Mouse (Mus musculus) myocyte (in vitro differentiated cells): ENCODE data around the gene Acoxl. TPM values are rescaled to one million over a fixed set of nuclear protein-coding genes. Genes with fewer than 3 reads are reported as not detected.

Source experiments
- H3K27me3 ChIP-seq: one replicate; pipeline ENCODE4 v1.6.1; 2011; ENCODE audit not compliant: control insufficient read depth, insufficient read depth, insufficient read length
- H3K36me3 ChIP-seq: one replicate; pipeline ENCODE4 v1.6.1; 2011; ENCODE audit not compliant: control insufficient read depth, insufficient read depth
- H3K4me2 ChIP-seq: one replicate; pipeline ENCODE4 v1.6.1; 2011; ENCODE audit warnings: low read depth, control low read depth
- H3K4me3 ChIP-seq: one replicate; pipeline ENCODE4 v1.5.1; 2011; ENCODE audit warnings: mild to moderate bottlenecking, control low read depth, moderate library complexity
- H3K79me2 ChIP-seq: one replicate; pipeline ENCODE4 v1.6.1; 2011; ENCODE audit not compliant: control insufficient read depth, insufficient read depth
- H3ac ChIP-seq: one replicate; pipeline ENCODE4 v1.6.1; 2011; ENCODE audit not compliant: control insufficient read depth, insufficient read length
- CEBPB ChIP-seq: IDR thresholded peaks from 2 replicates; pipeline ENCODE4 v1.6.1; 2011; ENCODE audit warnings: mild to moderate bottlenecking, moderate library complexity; ENCODE audit not compliant: poor library complexity, insufficient read depth, severe bottlenecking
- E2F4 ChIP-seq: IDR thresholded peaks from one replicate; pipeline ENCODE4 v1.6.1; 2011; ENCODE audit warnings: mild to moderate bottlenecking, control low read depth, moderate library complexity; ENCODE audit not compliant: insufficient read depth
- MAX ChIP-seq: IDR thresholded peaks from one replicate; pipeline ENCODE4 v1.6.1; 2011; ENCODE audit warnings: low read depth, mild to moderate bottlenecking, control low read depth
- MYOD1 ChIP-seq, 3 experiments: IDR thresholded peaks; one replicate each; pipeline ENCODE4 v1.6.1; 2011; ENCODE audit warnings: control low read depth in 2 of 3, low read depth in 2 of 3, mild to moderate bottlenecking in 2 of 3, moderate library complexity in 1 of 3; ENCODE audit not compliant: insufficient read length in 2 of 3, control insufficient read depth in 1 of 3
- MYOG ChIP-seq, 3 experiments: IDR thresholded peaks; one replicate each; pipeline ENCODE4 v1.6.1; 2011; ENCODE audit warnings: control low read depth in 2 of 3, low read depth in 2 of 3, mild to moderate bottlenecking in 2 of 3; ENCODE audit not compliant: insufficient read length in 2 of 3, control insufficient read depth in 1 of 3, insufficient read depth in 1 of 3
- POLR2A ChIP-seq: IDR thresholded peaks from one replicate; pipeline ENCODE4 v1.6.1; 2011; ENCODE audit warnings: low read depth, mild to moderate bottlenecking, control low read depth, moderate library complexity; ENCODE audit not compliant: insufficient read length
- POLR2AphosphoS2 ChIP-seq: IDR thresholded peaks from one replicate; pipeline ENCODE4 v1.6.1; 2011; ENCODE audit warnings: low read depth, control low read depth; ENCODE audit not compliant: insufficient read length
- REST ChIP-seq: IDR thresholded peaks from one replicate; pipeline ENCODE4 v1.6.1; 2011; ENCODE audit warnings: mild to moderate bottlenecking, control low read depth, moderate library complexity; ENCODE audit not compliant: insufficient read depth, insufficient read length
- SRF ChIP-seq: IDR thresholded peaks from one replicate; pipeline ENCODE4 v1.6.1; 2011; ENCODE audit warnings: low read depth; ENCODE audit not compliant: control insufficient read depth, insufficient read length
- TCF12 ChIP-seq: IDR thresholded peaks from one replicate; pipeline ENCODE4 v1.6.1; 2011; ENCODE audit warnings: mild to moderate bottlenecking, control low read depth; ENCODE audit not compliant: poor library complexity, insufficient read depth, severe bottlenecking
- TCF3 ChIP-seq: IDR thresholded peaks from one replicate; pipeline ENCODE4 v1.6.1; 2011; ENCODE audit warnings: low read depth, control low read depth; ENCODE audit not compliant: insufficient read length
- USF1 ChIP-seq: IDR thresholded peaks from one replicate; pipeline ENCODE4 v1.6.1; 2011; ENCODE audit warnings: low read depth, mild to moderate bottlenecking, control low read depth, moderate library complexity
- polyA plus RNA-seq: library from polyadenylated mRNA; unstranded; fragments of >200 nt; fragmentation: generic; extraction: Trizol; gene quantifications from one replicate; pipeline ENCODE4 v1.2.1, GENCODE M21; 2012; ENCODE audit warnings: missing spikeins

Acoxl gene
- polyA plus RNA-seq, 1 experiment: 0.01 TPM

DNA sequence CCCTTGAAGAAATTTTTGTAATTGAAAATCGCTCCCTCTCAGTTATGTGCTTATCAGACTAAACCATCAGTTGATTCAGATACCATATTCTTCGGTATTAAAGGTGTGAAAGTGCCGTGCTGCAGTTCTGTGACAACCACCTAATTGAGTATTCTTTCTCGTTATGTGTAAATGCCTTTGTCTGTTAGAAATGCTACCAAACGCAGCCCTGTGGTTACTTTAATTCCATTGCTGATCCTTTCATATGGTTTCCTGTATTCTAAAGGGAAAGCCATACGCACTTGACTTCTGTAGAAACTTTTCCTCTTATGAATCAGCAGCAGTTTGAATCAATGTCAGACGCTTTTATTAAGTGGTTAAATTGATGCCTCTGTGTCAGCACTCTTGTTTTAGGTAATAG lies 278.9 kb downstream of the Acoxl start:
- H3K36me3 ChIP-seq: no peaks in the 10 kb centered on the region
- no peak for TF ChIP-seq CEBPB
- no peak for TF ChIP-seq POLR2A
- TF ChIP-seq MYOD1 (IDR thresholded peaks at IDR 0.05; ENCODE audit: control insufficient read depth in 1 of 3, insufficient read length in 2 of 3, low read depth in 2 of 3): no peak
- TF ChIP-seq MYOG (IDR thresholded peaks at IDR 0.05; ENCODE audit: control insufficient read depth in 1 of 3, insufficient read depth in 1 of 3, insufficient read length in 2 of 3, low read depth in 2 of 3): no peak
- no peak for TF ChIP-seq POLR2AphosphoS2
- no peak for TF ChIP-seq TCF12
- no peaks in the 10 kb centered on the region for H3K79me2 ChIP-seq
- H3K4me2 ChIP-seq: no peak overlapping the region
- no peak overlapping the region for H3ac ChIP-seq
- H3K4me3 ChIP-seq: no peak overlapping the region
- no peaks in the 10 kb centered on the region for H3K27me3 ChIP-seq

DNA sequence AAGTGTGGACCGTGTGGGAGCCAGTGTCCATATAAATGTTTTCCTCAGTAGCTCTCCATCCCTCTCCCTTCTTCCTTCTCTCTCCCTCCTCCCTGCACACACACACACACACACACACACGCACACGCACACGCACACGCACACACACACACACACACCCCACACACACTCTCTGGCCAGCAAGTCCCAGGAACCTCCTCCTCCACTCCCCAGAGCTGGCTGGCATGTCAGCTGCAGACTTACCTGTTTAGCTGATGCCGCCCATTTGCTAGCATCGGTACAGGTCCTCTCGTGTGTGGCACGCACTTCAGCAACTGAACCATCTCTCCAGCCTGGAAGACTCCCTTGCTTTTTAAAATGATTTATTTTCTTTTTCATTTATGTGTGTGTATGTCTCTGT lies 280.3 kb downstream of the Acoxl start:
- no peak overlapping the region for H3K4me3 ChIP-seq
- TF ChIP-seq CEBPB: no peak
- no peak for TF ChIP-seq MYOG (IDR thresholded peaks at IDR 0.05; ENCODE audit: control insufficient read depth in 1 of 3, insufficient read depth in 1 of 3, insufficient read length in 2 of 3, low read depth in 2 of 3)
- TF ChIP-seq TCF12: no peak
- no peak for TF ChIP-seq POLR2AphosphoS2
- TF ChIP-seq MYOD1 (IDR thresholded peaks at IDR 0.05; ENCODE audit: control insufficient read depth in 1 of 3, insufficient read length in 2 of 3, low read depth in 2 of 3): no peak
- no peak for TF ChIP-seq REST
- TF ChIP-seq POLR2A: no peak
- no peak for TF ChIP-seq MAX
- no peak for TF ChIP-seq USF1
- no peak for TF ChIP-seq TCF3
- no peak for TF ChIP-seq E2F4
- no peak for TF ChIP-seq SRF

DNA sequence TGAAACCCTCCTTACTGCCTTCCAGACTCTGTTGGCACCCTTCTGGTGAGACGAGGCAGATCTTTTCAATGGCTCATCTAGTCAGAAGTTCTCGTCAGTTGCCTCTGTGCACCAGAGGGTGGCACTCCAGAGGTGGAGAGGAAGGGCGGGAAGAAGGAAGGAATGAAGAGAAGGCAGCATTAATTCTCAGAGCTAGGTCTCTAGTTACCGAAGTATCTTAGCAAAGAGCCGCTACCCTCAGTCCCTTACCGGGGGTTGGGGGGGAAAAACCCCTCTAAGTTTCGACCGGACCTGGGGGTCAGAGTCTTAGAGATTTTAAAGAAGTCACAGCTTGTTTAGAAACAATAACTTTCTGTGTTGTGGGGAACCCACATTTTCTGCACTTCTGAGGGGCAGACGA lies 283.8 kb downstream of the Acoxl start:
- H3K4me3 ChIP-seq: no peak overlapping the region
- H3ac ChIP-seq: no peak overlapping the region
- no peak for TF ChIP-seq TCF12
- TF ChIP-seq MYOG (IDR thresholded peaks at IDR 0.05; ENCODE audit: control insufficient read depth in 1 of 3, insufficient read depth in 1 of 3, insufficient read length in 2 of 3, low read depth in 2 of 3): no peak
- TF ChIP-seq MYOD1 (IDR thresholded peaks at IDR 0.05; ENCODE audit: control insufficient read depth in 1 of 3, insufficient read length in 2 of 3, low read depth in 2 of 3): no peak
- no peak for TF ChIP-seq REST
- no peak for TF ChIP-seq USF1
- no peak for TF ChIP-seq TCF3
- no peak for TF ChIP-seq POLR2AphosphoS2
- TF ChIP-seq SRF: no peak
- TF ChIP-seq E2F4: no peak
- TF ChIP-seq CEBPB: no peak

More for the DNA sequence above, 280.3 kb downstream of the Acoxl start:
- Histone ChIP-seq H3K27me3 (no peaks in the 10 kb centered on the region), H3K4me2 (no peak overlapping the region), H3K36me3 (no peaks in the 10 kb centered on the region), H3K79me2 (no peaks in the 10 kb centered on the region), H3ac (no peak overlapping the region)

DNA sequence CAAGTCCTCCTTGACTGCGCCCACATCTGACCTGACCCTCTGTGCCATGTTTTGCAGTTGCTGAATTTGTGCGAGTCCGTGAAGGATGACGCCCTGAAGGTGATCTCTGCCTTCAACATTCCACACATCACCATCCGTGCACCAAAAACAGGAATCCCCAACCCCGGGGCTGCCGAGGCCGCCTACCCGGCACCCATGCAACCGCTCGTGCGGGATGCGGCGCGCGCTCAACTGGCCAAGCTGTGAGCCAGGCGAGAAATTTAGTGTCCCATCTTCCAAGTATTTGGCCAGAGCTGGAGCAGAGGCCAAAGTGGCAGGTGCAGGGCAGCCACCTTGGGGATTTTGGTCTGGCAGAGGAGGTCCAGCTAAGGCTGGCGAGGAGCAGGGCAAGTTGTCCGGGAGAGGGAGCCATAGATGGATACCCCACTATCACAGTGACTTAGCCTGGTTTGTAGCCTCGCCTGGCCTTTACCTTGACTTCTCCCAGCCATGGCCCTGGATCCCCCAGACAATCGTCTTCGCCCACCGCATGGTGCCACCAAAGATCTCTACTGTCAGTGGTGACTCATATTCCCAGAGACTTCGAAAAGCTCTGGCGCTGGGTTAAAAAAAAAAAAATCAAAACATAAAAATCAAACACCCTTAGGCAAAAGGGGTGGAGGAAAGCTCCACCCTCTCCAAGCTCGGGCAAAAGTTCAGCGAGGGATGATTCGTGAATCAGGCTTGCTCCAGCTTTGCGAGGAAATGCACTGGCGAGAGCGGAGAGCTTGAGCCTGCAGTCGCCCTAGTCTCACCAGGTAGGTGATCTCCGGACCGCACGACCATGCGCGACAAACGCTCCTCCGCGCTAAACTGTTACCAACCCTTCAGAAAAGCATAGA lies 284.5 kb downstream of the Acoxl start:
- no peaks in the 10 kb centered on the region for H3K36me3 ChIP-seq
- peak overlapping the region; percentile 65 for H3K4me2 ChIP-seq
- TF ChIP-seq POLR2A (no peak), USF1 (no peak), POLR2AphosphoS2 (no peak), MYOG (IDR thresholded peaks at IDR 0.05; ENCODE audit: control insufficient read depth in 1 of 3, insufficient read depth in 1 of 3, insufficient read length in 2 of 3, low read depth in 2 of 3) (no peak), REST (no peak), SRF (no peak), CEBPB (no peak), MAX (no peak), E2F4 (no peak), MYOD1 (IDR thresholded peaks at IDR 0.05; ENCODE audit: control insufficient read depth in 1 of 3, insufficient read length in 2 of 3, low read depth in 2 of 3) (no peak), TCF12 (no peak), TCF3 (no peak)
- no peaks in the 10 kb centered on the region for H3K79me2 ChIP-seq
- H3ac ChIP-seq: no peak overlapping the region
- H3K4me3 ChIP-seq: no peak overlapping the region
- no peaks in the 10 kb centered on the region for H3K27me3 ChIP-seq

More for the DNA sequence above, 283.8 kb downstream of the Acoxl start:
- H3K27me3 ChIP-seq: no peaks in the 10 kb centered on the region
- H3K79me2 ChIP-seq: no peaks in the 10 kb centered on the region
- peak overlapping the region; percentile 65 for H3K4me2 ChIP-seq
- H3K36me3 ChIP-seq: no peaks in the 10 kb centered on the region
